Mouse (Mus musculus): Measurements from ENCODE around the gene Ankrd36.

GRCm38 (mm10) chr11:5650321-5650720 is 80.8 kb downstream of the Ankrd36 start:
- TF ChIP-seq CTCF (IDR thresholded peaks at IDR 0.05; ENCODE audit: extremely low read depth, insufficient read length, insufficient replicate concordance, low read depth, low read length) (peak; percentile 33; the same call in 1 of the 2 replicates), POLR2A (IDR thresholded peaks at IDR 0.05; ENCODE audit: low read depth, low read length) (no peak)

Data from small intestine, adult 2 months (tissue).